ENCODE assay signal across 11 mouse cellular contexts in genomic region chr16:13673114-13673513, GRCm38 (mm10). TPM values are rescaled to one million over a fixed set of nuclear protein-coding genes. Genes with fewer than 3 reads are reported as not detected.
DNase-seq lines count a peak whose midpoint lies in the region; ATAC-seq and TF ChIP-seq lines count a peak whose summit lies in the region.
"Had no signal": no experiment of that assay in that cellular context is flagged by ENCODE, and none has a peak within 500 bp of the region (broad histone marks: within the 10 kb centered on the region; RNA-seq: fewer than 3 reads in every experiment).

No protein-coding gene starts in this region.

- H3K9me3 ChIP-seq in heart, embryonic 11.5 days (replicated peaks; ENCODE audit: control insufficient read depth, low read length), result no peaks in the 10 kb centered on the region
- no peaks in the 10 kb centered on the region for H3K9me3 ChIP-seq in E14TG2a.4 (ENCODE audit: low read length)
- no peaks in the 10 kb centered on the region for H3K9me3 ChIP-seq in forebrain, postnatal 0 days (ENCODE audit: low read length)
- H3K9me3 ChIP-seq in liver, embryonic 15.5 days (replicated peaks), result no peaks in the 10 kb centered on the region

- H3K4me1 ChIP-seq in heart, embryonic 11.5 days (ENCODE audit: control insufficient read depth, insufficient read depth, low read length), result peaks cover 13% of the 10 kb centered on the region
- peaks cover 29% of the 10 kb centered on the region for H3K4me1 ChIP-seq in E14TG2a.4 (replicated peaks; ENCODE audit: low read depth, low read length)
- H3K4me1 ChIP-seq in forebrain, postnatal 0 days (ENCODE audit: insufficient read depth), result 0 out of 2 replicates have a peak, but pooled peaks cover 8% of the 10 kb centered on the region
- H3K4me1 ChIP-seq in liver, embryonic 15.5 days (replicated peaks), result peaks cover 35% of the 10 kb centered on the region

- H3K4me2 ChIP-seq in heart, embryonic 11.5 days, result peak overlapping the region; percentile 78
- peak overlapping the region; percentile 74 for H3K4me2 ChIP-seq in forebrain, postnatal 0 days (ENCODE audit: low read depth)
- H3K4me2 ChIP-seq in liver, embryonic 15.5 days, result peak overlapping the region; percentile 92

- H3K9ac ChIP-seq in heart, embryonic 11.5 days (ENCODE audit: low read depth, low read length), result no peak overlapping the region
- H3K9ac ChIP-seq in forebrain, postnatal 0 days, result no peak overlapping the region
- H3K9ac ChIP-seq in liver, embryonic 15.5 days, result no peak overlapping the region

- ATAC-seq in heart, embryonic 11.5 days (replicated peaks; ENCODE audit: insufficient number of reproducible peaks, low FRiP score, low TSS enrichment), result no peak
- ATAC-seq in forebrain, postnatal 0 days, result no peak
- no peak for ATAC-seq in liver, embryonic 15.5 days (ENCODE audit: insufficient read depth)

- no peak overlapping the region for H3K27ac ChIP-seq in heart, embryonic 11.5 days (ENCODE audit: low read depth, low read length)
- no peak overlapping the region for H3K27ac ChIP-seq in forebrain, postnatal 0 days (ENCODE audit: low read depth, low read length)
- peak overlapping the region; percentile 89; the same call in 1 of the 2 replicates for H3K27ac ChIP-seq in liver, embryonic 15.5 days (replicated peaks)

- H3K36me3 ChIP-seq in heart, embryonic 11.5 days (ENCODE audit: control insufficient read depth, insufficient read depth, low read length), result peaks cover 7% of the 10 kb centered on the region; the same call in 1 of the 2 replicates
- peaks cover 46% of the 10 kb centered on the region for H3K36me3 ChIP-seq in E14TG2a.4 (ENCODE audit: insufficient read depth, low read length)
- peaks cover 14% of the 10 kb centered on the region; the same call in 1 of the 2 replicates for H3K36me3 ChIP-seq in forebrain, postnatal 0 days (ENCODE audit: insufficient read depth)
- H3K36me3 ChIP-seq in liver, embryonic 15.5 days (replicated peaks), result peaks cover 20% of the 10 kb centered on the region

- DNase-seq in heart, postnatal 36 days, result no peak
- DNase-seq in forebrain, postnatal 0 days, result no peak
- no peak for DNase-seq in thymus, postnatal 25 days
- no peak for DNase-seq in ovary, adult 18-20 months (ENCODE audit: low spot score)
- no peak for DNase-seq in testis, postnatal 14 days (ENCODE audit: low spot score)

- 77% methylated on average over 5 of the region's 5 CpGs for WGBS in heart, embryonic 11.5 days (ENCODE audit: insufficient replicate concordance)
- WGBS in forebrain, postnatal 0 days, result 73% methylated on average over 5 of the region's 5 CpGs
- 72% methylated on average over 5 of the region's 5 CpGs for WGBS in liver, embryonic 15.5 days (ENCODE audit: insufficient replicate concordance)

- TF ChIP-seq CTCF in E14TG2a.4 (conservative IDR thresholded peaks at IDR 0.05; ENCODE audit: low read length), result no peak
- no peak for TF ChIP-seq CTCF in forebrain, postnatal 0 days (IDR thresholded peaks at IDR 0.05; ENCODE audit: low read depth)

- intact Hi-C loops in heart, postnatal 36 days (cut with DNase I), result loop anchor here (5.0 kb wide), 2 partner anchors 144 to 226 kb away; partner anchors contain the start of gene Ntan1

- peak overlapping the region; percentile 83 for H3K4me3 ChIP-seq in heart, embryonic 11.5 days (ENCODE audit: low read depth, low read length)
- peak overlapping the region; percentile 99 for H3K4me3 ChIP-seq in E14TG2a.4 (replicated peaks; ENCODE audit: low read length)
- no peak overlapping the region for H3K4me3 ChIP-seq in forebrain, postnatal 0 days (ENCODE audit: low read depth, low read length)
- H3K4me3 ChIP-seq in liver, embryonic 15.5 days (replicated peaks), result peak overlapping the region; percentile 94

- no peaks in the 10 kb centered on the region for H3K27me3 ChIP-seq in heart, embryonic 11.5 days (ENCODE audit: control insufficient read depth, insufficient read depth, low read length)
- H3K27me3 ChIP-seq in E14TG2a.4 (ENCODE audit: insufficient read depth, low read length), result no peaks in the 10 kb centered on the region
- no peaks in the 10 kb centered on the region for H3K27me3 ChIP-seq in forebrain, postnatal 0 days (ENCODE audit: insufficient read depth, low read length)
- H3K27me3 ChIP-seq in liver, embryonic 15.5 days, result no peaks in the 10 kb centered on the region

RNA-seq across cellular contexts. Expression of gene 3110001I22Rik, which starts 1.4 kb away (rescaled TPM):
- polyA plus RNA-seq in heart, embryonic 11.5 days (2014; fragmentation: Nextera tagmentation; extraction: Ambion mirVana), result 3.4 and 4.4 TPM in 2 replicates
- 1 to 10 TPM; 2.5 to 3.4 TPM for total RNA-seq in heart, postnatal 36 days (2021)
- 5.6 and 7.7 TPM in 2 replicates for total RNA-seq in forebrain, postnatal 0 days (2014; rRNA removed)
- 3.5 and 3.6 TPM in 2 replicates for polyA plus RNA-seq in forebrain, postnatal 0 days (2015; fragmentation: Nextera tagmentation; extraction: Ambion mirVana)
- polyA plus RNA-seq in liver, embryonic 15.5 days (2015; fragmentation: Nextera tagmentation; extraction: Ambion mirVana), result 2.2 TPM in 2 replicates

RNA-seq across cellular contexts. Expression of gene Bfar, which starts 1.5 kb away (rescaled TPM):
- 35.9 and 37.2 TPM in 2 replicates for polyA plus RNA-seq in heart, embryonic 11.5 days (2014; fragmentation: Nextera tagmentation; extraction: Ambion mirVana)
- 10 to 100 TPM; 50.5 to 54.8 TPM for total RNA-seq in heart, postnatal 36 days (2021)
- 39.8 and 41.2 TPM in 2 replicates for total RNA-seq in forebrain, postnatal 0 days (2014; rRNA removed)
- polyA plus RNA-seq in forebrain, postnatal 0 days (2015; fragmentation: Nextera tagmentation; extraction: Ambion mirVana), result 25.1 and 33.0 TPM in 2 replicates
- 13.4 and 13.6 TPM in 2 replicates for polyA plus RNA-seq in liver, embryonic 15.5 days (2015; fragmentation: Nextera tagmentation; extraction: Ambion mirVana)

RNA-seq across cellular contexts. Expression of gene Parn, which starts 5.1 kb away (rescaled TPM):
- 24.4 and 28.9 TPM in 2 replicates for polyA plus RNA-seq in heart, embryonic 11.5 days (2014; fragmentation: Nextera tagmentation; extraction: Ambion mirVana)
- total RNA-seq in heart, postnatal 36 days (2021), result 10 to 100 TPM in 1 of 2 experiments, 1 to 10 TPM in 1; 9.0 to 10.9 TPM
- 17.2 and 20.9 TPM in 2 replicates for total RNA-seq in forebrain, postnatal 0 days (2014; rRNA removed)
- 34.9 and 38.1 TPM in 2 replicates for polyA plus RNA-seq in forebrain, postnatal 0 days (2015; fragmentation: Nextera tagmentation; extraction: Ambion mirVana)
- 13.9 and 15.5 TPM in 2 replicates for polyA plus RNA-seq in liver, embryonic 15.5 days (2015; fragmentation: Nextera tagmentation; extraction: Ambion mirVana)

RNA-seq across cellular contexts. Expression of gene Pla2g10, which starts 57.7 kb away (rescaled TPM):
- polyA plus RNA-seq in heart, embryonic 11.5 days (2014; fragmentation: Nextera tagmentation; extraction: Ambion mirVana), result not detected in 2 replicates
- total RNA-seq in heart, postnatal 36 days (2021), result not detected
- not detected in 2 replicates for total RNA-seq in forebrain, postnatal 0 days (2014; rRNA removed)
- polyA plus RNA-seq in forebrain, postnatal 0 days (2015; fragmentation: Nextera tagmentation; extraction: Ambion mirVana), result 0.15 and 0.16 TPM in 2 replicates
- polyA plus RNA-seq in liver, embryonic 15.5 days (2015; fragmentation: Nextera tagmentation; extraction: Ambion mirVana), result 0.21 TPM in 1 of 2 replicates, not detected in the other
- total RNA-seq: adrenal gland, postnatal 36 days; megakaryocyte-erythroid progenitor cell, adult 5-6 weeks had no signal
- polyA plus RNA-seq: C2C12 had no signal
